Mouse (Mus musculus): ENCODE measurements around the gene Akap6. TPM values are rescaled to one million over a fixed set of nuclear protein-coding genes. Genes with fewer than 3 reads are reported as not detected.

Akap6 gene
- polyA plus RNA-seq, 1 experiment from 2014 or later, result 18.3 TPM

DNA sequence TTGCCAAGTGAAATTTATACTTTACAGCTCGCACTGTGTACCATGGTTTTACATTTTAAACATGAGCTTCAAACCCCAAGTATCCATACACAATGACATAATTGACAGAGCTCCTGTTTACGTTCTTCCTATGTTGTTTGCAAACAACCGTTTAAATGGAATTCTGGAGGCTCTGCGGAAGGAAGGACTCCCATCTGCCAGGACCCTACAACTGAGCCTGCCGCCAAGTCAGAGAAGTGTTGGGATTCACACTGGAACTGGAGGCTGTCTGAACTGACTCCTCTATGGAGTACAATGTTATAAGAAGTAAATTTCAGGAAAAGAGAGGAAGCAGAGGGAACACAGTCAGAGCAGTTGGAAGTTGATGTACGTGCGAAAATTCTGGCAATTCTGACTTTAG is 72.7 kb downstream of the Akap6 start:
- no peak for ATAC-seq (ENCODE audit: low FRiP score)
- H3K27ac ChIP-seq, result no peak overlapping the region
- WGBS, result 64% methylated on average over 7 of the region's 7 CpGs

GRCm38 (mm10) chr12:52772494-52773280 is 73.5 kb downstream of the Akap6 start:
- 49% methylated on average over 7 of the region's 11 CpGs for WGBS
- Histone ChIP-seq H3K4me2 (no peak overlapping the region), H3K4me1 (peaks cover 40% of the 10 kb centered on the region), H3K27ac (peak overlapping the region; percentile 20; the same call in 1 of the 2 replicates), H3K9me3 (no peaks in the 10 kb centered on the region), H3K4me3 (replicated peaks) (no peak overlapping the region), H3K9ac (no peak overlapping the region), H3K36me3 (replicated peaks) (no peaks in the 10 kb centered on the region), H3K27me3 (no peaks in the 10 kb centered on the region)
- no peak for ATAC-seq (ENCODE audit: low FRiP score)

More for the DNA sequence above, 72.7 kb downstream of the Akap6 start:
- Histone ChIP-seq H3K4me3 (replicated peaks) (no peak overlapping the region), H3K36me3 (replicated peaks) (no peaks in the 10 kb centered on the region), H3K4me1 (peaks cover 40% of the 10 kb centered on the region), H3K9ac (no peak overlapping the region), H3K4me2 (no peak overlapping the region), H3K27me3 (no peaks in the 10 kb centered on the region), H3K9me3 (no peaks in the 10 kb centered on the region)

DNA sequence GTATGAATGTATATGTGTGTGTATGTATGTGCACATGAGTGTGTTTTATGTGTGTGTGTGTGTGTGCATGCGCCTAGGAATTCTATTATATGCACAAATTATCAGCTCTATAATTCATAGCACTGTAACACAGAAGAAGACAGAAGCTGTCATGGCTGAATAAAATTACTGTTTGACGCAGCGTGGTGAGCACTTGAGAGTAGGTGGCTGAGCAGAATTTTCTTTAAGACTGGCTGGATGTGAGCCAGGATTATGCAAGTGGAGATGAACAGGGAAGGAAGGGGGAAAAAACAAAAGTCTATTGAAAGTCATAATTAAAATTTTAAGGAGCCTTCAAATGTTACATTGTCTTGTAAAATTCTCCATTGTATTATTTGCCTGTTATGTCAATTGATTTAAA is 74.7 kb downstream of the Akap6 start:
- peak; percentile 57; the same call in 1 of the 2 replicates for ATAC-seq (ENCODE audit: low FRiP score)
- Histone ChIP-seq H3K4me1 (peaks cover 38% of the 10 kb centered on the region), H3K27ac (peak overlapping the region; percentile 26; the same call in 1 of the 2 replicates)

GRCm38 (mm10) chr12:52774382-52774781 is 75.2 kb downstream of the Akap6 start:
- Histone ChIP-seq H3K4me1 (peaks cover 38% of the 10 kb centered on the region), H3K36me3 (replicated peaks) (no peaks in the 10 kb centered on the region), H3K4me2 (no peak overlapping the region), H3K9me3 (no peaks in the 10 kb centered on the region), H3K27me3 (no peaks in the 10 kb centered on the region), H3K9ac (no peak overlapping the region), H3K4me3 (replicated peaks) (no peak overlapping the region), H3K27ac (peak overlapping the region; percentile 51; the same call in 1 of the 2 replicates)
- peak; percentile 69; the same call in 1 of the 2 replicates for ATAC-seq (ENCODE audit: low FRiP score)
- 15% methylated on average over 6 of the region's 6 CpGs for WGBS

More for the DNA sequence above, 74.7 kb downstream of the Akap6 start:
- Histone ChIP-seq H3K9ac (no peak overlapping the region), H3K36me3 (replicated peaks) (no peaks in the 10 kb centered on the region), H3K27me3 (no peaks in the 10 kb centered on the region), H3K4me3 (replicated peaks) (no peak overlapping the region), H3K4me2 (no peak overlapping the region), H3K9me3 (no peaks in the 10 kb centered on the region)
- WGBS, result 38% methylated on average over 3 of the region's 3 CpGs

DNA sequence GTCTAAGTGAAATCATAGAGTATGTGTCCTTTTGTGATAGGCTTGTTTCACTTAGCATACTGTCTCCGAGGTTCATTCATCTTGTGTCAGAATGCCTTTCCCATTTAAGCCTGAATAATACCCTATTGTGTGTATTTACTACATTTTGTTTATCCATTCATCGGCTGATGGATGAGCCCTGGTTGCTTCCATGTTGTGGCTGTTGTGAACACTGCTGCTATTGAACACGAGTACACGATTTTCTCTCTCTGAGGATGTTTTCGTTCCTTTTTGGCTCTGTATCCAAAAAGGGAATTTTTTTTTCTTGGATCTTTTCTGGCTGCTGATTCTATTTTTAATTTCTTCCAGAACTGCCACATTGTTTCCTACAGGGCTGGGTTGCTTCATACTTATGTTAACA is 81.0 kb downstream of the Akap6 start:
- no peak for ATAC-seq (ENCODE audit: low FRiP score)
- Histone ChIP-seq H3K4me2 (no peak overlapping the region), H3K27ac (no peak overlapping the region), H3K9ac (no peak overlapping the region), H3K4me3 (replicated peaks) (no peak overlapping the region), H3K4me1 (peaks cover 8% of the 10 kb centered on the region), H3K36me3 (replicated peaks) (no peaks in the 10 kb centered on the region), H3K27me3 (peaks cover 1% of the 10 kb centered on the region; the same call in 1 of the 2 replicates), H3K9me3 (no peaks in the 10 kb centered on the region)
- 49% methylated on average over 5 of the region's 5 CpGs for WGBS

DNA sequence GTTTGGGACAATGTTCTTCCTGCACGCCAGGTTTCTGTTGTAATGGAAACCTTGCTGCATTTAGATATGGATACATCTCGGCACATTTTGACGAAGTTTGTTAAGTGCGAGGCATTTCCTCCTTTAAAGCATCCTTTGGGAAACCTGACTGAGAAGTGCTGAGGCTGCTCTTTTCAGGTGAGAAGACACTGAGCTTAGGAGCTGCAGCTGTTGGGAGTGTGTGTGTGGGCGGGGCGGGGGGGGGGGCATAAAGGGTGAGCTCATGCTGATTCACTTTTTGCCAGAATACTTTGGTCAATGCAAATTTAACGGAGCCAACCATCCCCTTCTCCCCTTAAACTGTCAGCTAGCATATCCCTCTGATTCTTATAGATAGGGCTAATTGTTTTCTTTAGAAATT is 81.9 kb downstream of the Akap6 start:
- Histone ChIP-seq H3K36me3 (replicated peaks) (no peaks in the 10 kb centered on the region), H3K4me1 (peaks cover 8% of the 10 kb centered on the region), H3K9ac (no peak overlapping the region), H3K4me3 (replicated peaks) (no peak overlapping the region), H3K4me2 (no peak overlapping the region), H3K27ac (no peak overlapping the region), H3K27me3 (peaks cover 3% of the 10 kb centered on the region; the same call in 1 of the 2 replicates), H3K9me3 (no peaks in the 10 kb centered on the region)
- no peak for ATAC-seq (ENCODE audit: low FRiP score)
- WGBS, result 71% methylated on average over 7 of the region's 7 CpGs

GRCm38 (mm10) chr12:52782902-52783441 is 83.8 kb downstream of the Akap6 start:
- 0 out of 2 replicates have a peak overlapping the region, but pooled peaks have one; percentile 40 for H3K9ac ChIP-seq
- H3K27me3 ChIP-seq, result peaks cover 3% of the 10 kb centered on the region; the same call in 1 of the 2 replicates
- H3K4me1 ChIP-seq, result peaks cover 13% of the 10 kb centered on the region
- H3K36me3 ChIP-seq (replicated peaks), result no peaks in the 10 kb centered on the region
- 8% methylated on average over 14 of the region's 14 CpGs for WGBS
- H3K9me3 ChIP-seq, result no peaks in the 10 kb centered on the region
- H3K27ac ChIP-seq, result 0 out of 2 replicates have a peak overlapping the region, but pooled peaks have one; percentile 15
- peak overlapping the region; percentile 25 for H3K4me3 ChIP-seq (replicated peaks)
- peak overlapping the region; percentile 51 for H3K4me2 ChIP-seq
- ATAC-seq (ENCODE audit: low FRiP score), result peak; percentile 72; the same call in 1 of the 2 replicates

GRCm38 (mm10) chr12:52785217-52785616 is 86.0 kb downstream of the Akap6 start:
- no peak overlapping the region for H3K9ac ChIP-seq
- no peak overlapping the region for H3K27ac ChIP-seq
- ATAC-seq (ENCODE audit: low FRiP score), result 0 out of 2 replicates have a peak, but pooled peaks have one; percentile 22
- peaks cover 27% of the 10 kb centered on the region for H3K4me1 ChIP-seq
- no peaks in the 10 kb centered on the region for H3K9me3 ChIP-seq
- H3K4me3 ChIP-seq (replicated peaks), result no peak overlapping the region
- no peak overlapping the region for H3K4me2 ChIP-seq
- H3K36me3 ChIP-seq (replicated peaks), result no peaks in the 10 kb centered on the region
- peaks cover 3% of the 10 kb centered on the region; the same call in 1 of the 2 replicates for H3K27me3 ChIP-seq

DNA sequence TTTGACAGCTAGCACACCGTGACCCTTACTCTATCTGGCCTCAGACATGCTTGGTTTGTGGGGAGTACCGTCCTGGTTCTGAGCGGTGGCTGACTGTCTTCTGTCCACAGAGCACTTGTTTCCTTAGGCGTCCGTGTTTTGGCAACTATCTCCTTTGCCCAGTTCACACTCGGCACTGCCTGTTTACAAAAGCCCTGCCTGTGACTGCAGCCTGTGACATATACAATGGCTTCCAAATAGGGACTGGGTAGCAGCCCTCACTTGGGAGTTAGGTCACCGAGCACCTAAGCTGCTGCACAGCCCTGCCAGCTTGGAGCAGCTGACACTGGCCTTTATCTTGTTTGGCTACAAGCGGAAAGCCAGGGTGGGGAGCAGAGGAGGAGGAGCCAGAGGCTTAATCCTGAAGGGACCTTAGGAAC is 91.2 kb downstream of the Akap6 start:
- Histone ChIP-seq H3K4me1 (peaks cover 35% of the 10 kb centered on the region), H3K4me3 (replicated peaks) (no peak overlapping the region), H3K36me3 (replicated peaks) (no peaks in the 10 kb centered on the region), H3K4me2 (peak overlapping the region; percentile 19; the same call in 1 of the 2 replicates), H3K9ac (no peak overlapping the region), H3K9me3 (no peaks in the 10 kb centered on the region), H3K27me3 (peaks cover under 1% of the 10 kb centered on the region; the same call in 1 of the 2 replicates), H3K27ac (peak overlapping the region; percentile 15; the same call in 1 of the 2 replicates)
- peak; percentile 69 for ATAC-seq (ENCODE audit: low FRiP score)
- 14% methylated on average over 8 of the region's 8 CpGs for WGBS

- H3K36me3 ChIP-seq (replicated peaks), result no peaks in the 10 kb centered on the region
- H3K27ac ChIP-seq, result no peak overlapping the region
- no peak overlapping the region for H3K9ac ChIP-seq
- no peak for ATAC-seq (ENCODE audit: low FRiP score)
- WGBS, result 86% methylated on average over 4 of the region's 4 CpGs
- H3K9me3 ChIP-seq, result no peaks in the 10 kb centered on the region
- no peaks in the 10 kb centered on the region for H3K27me3 ChIP-seq
- no peak overlapping the region for H3K4me2 ChIP-seq
- H3K4me3 ChIP-seq (replicated peaks), result no peak overlapping the region
- H3K4me1 ChIP-seq, result peaks cover 31% of the 10 kb centered on the region
Observed at GRCm38 (mm10) chr12:52794131-52794530, 94.9 kb downstream of the Akap6 start.

DNA sequence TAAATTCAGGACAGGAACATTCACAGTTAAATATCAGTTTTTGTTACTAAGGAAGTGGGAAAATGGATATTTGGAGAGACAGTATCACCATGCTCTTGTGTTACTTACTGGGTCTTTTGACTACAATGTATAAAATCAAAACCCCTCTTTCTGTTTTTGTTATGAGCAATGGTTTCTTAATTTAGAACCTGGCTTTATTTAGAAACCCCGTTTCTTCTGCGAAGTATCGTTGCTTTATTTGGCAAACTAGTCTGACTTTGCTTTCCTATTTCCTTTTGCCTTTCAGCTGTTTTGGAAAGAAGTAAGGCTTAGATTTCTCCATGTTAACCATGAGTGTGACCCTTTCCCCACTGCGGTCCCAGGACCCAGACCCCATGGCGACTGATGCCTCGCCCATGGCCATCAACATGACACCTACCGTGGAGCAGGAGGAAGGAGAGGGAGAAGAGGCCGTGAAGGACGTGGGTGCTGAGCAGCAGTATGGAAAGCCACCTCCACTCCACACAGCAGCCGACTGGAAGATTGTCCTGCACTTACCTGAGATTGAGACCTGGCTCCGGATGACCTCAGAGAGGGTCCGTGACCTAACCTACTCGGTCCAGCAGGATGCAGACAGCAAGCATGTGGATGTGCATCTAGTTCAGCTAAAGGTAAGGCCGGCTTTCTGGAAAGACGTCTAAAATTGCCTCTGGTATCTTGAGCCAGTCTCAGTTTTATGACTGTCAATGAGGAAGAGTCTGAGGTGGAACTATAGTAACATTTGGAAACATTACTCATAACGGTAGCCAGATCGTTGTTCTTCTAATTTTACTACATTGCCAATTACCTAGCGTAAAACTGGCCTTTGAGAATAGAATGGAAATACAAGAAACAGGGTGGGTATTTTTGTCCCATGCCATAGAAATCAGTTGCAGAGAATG is 96.6 kb downstream of the Akap6 start:
- no peaks in the 10 kb centered on the region for H3K36me3 ChIP-seq (replicated peaks)
- ATAC-seq (ENCODE audit: low FRiP score), result no peak
- H3K4me1 ChIP-seq, result peaks cover 14% of the 10 kb centered on the region
- no peak overlapping the region for H3K4me2 ChIP-seq
- no peak overlapping the region for H3K9ac ChIP-seq
- H3K27ac ChIP-seq, result no peak overlapping the region
- no peak overlapping the region for H3K4me3 ChIP-seq (replicated peaks)
- no peaks in the 10 kb centered on the region for H3K27me3 ChIP-seq
- H3K9me3 ChIP-seq, result no peaks in the 10 kb centered on the region
- WGBS, result 90% methylated on average over 18 of the region's 18 CpGs

- Histone ChIP-seq H3K36me3 (replicated peaks) (no peaks in the 10 kb centered on the region), H3K9me3 (no peaks in the 10 kb centered on the region), H3K9ac (no peak overlapping the region), H3K4me3 (replicated peaks) (no peak overlapping the region), H3K4me1 (peaks cover 8% of the 10 kb centered on the region), H3K27ac (no peak overlapping the region), H3K27me3 (no peaks in the 10 kb centered on the region), H3K4me2 (no peak overlapping the region)
- WGBS, result 32% methylated on average over 4 of the region's 4 CpGs
- ATAC-seq (ENCODE audit: low FRiP score), result no peak
Observed at GRCm38 (mm10) chr12:52796471-52796795, 97.2 kb downstream of the Akap6 start.
